Mouse (Mus musculus) stomach, embryonic 14.5 days (tissue): Measurements from ENCODE around the gene Cib4. TPM values are rescaled to one million over a fixed set of nuclear protein-coding genes. Genes with fewer than 3 reads are reported as not detected.

Experiments used
- ATAC-seq: fragments of 200-750 bp; cut with Nextera tagmentation; 2 replicates; pipeline ENCODE4 v1.8.0; 2017; ENCODE audit warnings: low read depth, moderate TSS enrichment; ENCODE audit not compliant: insufficient number of reproducible peaks, insufficient read depth, low FRiP score
- H3K27ac ChIP-seq: fragments of 300-500 bp; sonication (generic); 2 replicates; pipeline ENCODE4 v1.5.1; 2014; ENCODE audit warnings: mild to moderate bottlenecking, low read length, moderate library complexity, mixed read lengths
- H3K27me3 ChIP-seq: fragments of 300-500 bp; sonication (generic); 2 replicates; pipeline ENCODE4 v1.6.1; 2014; ENCODE audit warnings: low read length, control low read depth, mixed read lengths; ENCODE audit not compliant: control insufficient read depth, insufficient read depth
- H3K36me3 ChIP-seq: fragments of 300-500 bp; sonication (generic); 2 replicates; pipeline ENCODE4 v1.6.1; 2014; ENCODE audit warnings: mild to moderate bottlenecking, control low read depth, low read length, moderate library complexity, mixed read lengths; ENCODE audit not compliant: control insufficient read depth, insufficient read depth
- H3K4me1 ChIP-seq: fragments of 300-500 bp; sonication (generic); 2 replicates; pipeline ENCODE4 v1.6.1; 2014; ENCODE audit warnings: low read length, control low read depth, mixed read lengths; ENCODE audit not compliant: control insufficient read depth, insufficient read depth
- H3K4me2 ChIP-seq: fragments of 300-500 bp; sonication (generic); replicated peaks from 2 replicates; pipeline ENCODE4 v1.6.1; 2014; ENCODE audit warnings: low read depth, low read length, control low read depth
- H3K4me3 ChIP-seq: fragments of 300-500 bp; sonication (generic); 2 replicates; pipeline ENCODE4 v1.5.1; 2014; ENCODE audit warnings: low read depth, low read length, control low read depth
- H3K9ac ChIP-seq: fragments of 300-500 bp; sonication (generic); replicated peaks from 2 replicates; pipeline ENCODE4 v1.6.1; 2014; ENCODE audit warnings: low read depth, mild to moderate bottlenecking, control low read depth, low read length, moderate library complexity, mixed read lengths
- H3K9me3 ChIP-seq: fragments of 300-500 bp; sonication (generic); 2 replicates; pipeline ENCODE4 v1.6.1; 2016; ENCODE audit warnings: low read depth, low read length, control low read depth; ENCODE audit not compliant: control insufficient read depth
- WGBS: fragments of 180-500 bp; shearing (Covaris S2); extraction: QIAGEN DNeasy Blood & Tissue Kit; methylation state at CpG from one replicate; pipeline ENCODE4 v1.1.7; 2014; 5-methylcytosine and 5-hydroxymethylcytosine counted together
- polyA plus RNA-seq: library from polyadenylated mRNA; unstranded; fragments of >200 nt; fragmentation: Nextera tagmentation; extraction: Ambion mirVana; gene quantifications from 2 replicates; pipeline ENCODE4 v1.2.1, GENCODE M21; 2014

Gene Cib4
- polyA plus RNA-seq, 1 experiment from 2014 or later = not detected

DNA sequence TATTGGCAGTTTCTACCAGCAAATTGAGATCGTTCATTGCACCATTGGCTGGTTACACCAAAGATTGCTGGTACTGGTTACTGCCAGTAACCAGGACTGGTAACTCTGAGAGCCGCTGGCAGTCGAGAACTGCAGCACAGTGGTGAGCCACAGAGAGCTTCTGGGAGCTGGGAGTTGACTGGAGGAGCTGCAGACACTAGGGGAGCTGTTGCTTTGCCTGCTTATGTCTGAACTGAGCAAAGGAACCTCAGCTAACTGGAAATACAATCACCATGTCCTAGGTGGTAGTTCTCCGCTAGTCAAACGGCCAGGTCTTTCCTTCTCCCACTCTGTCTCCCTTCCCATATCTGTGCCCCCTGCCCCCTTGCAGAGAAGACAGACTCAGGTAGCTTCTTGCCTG, 103.4 kb downstream of the Cib4 start:
- Histone ChIP-seq H3K36me3 (no peaks in the 10 kb centered on the region), H3K9me3 (no peaks in the 10 kb centered on the region), H3K27me3 (no peaks in the 10 kb centered on the region), H3K4me1 (no peaks in the 10 kb centered on the region), H3K27ac (no peak overlapping the region), H3K4me2 (no peak overlapping the region), H3K9ac (no peak overlapping the region), H3K4me3 (no peak overlapping the region)
- no peak for ATAC-seq
- WGBS = 58% methylated on average over 5 of the region's 5 CpGs

DNA sequence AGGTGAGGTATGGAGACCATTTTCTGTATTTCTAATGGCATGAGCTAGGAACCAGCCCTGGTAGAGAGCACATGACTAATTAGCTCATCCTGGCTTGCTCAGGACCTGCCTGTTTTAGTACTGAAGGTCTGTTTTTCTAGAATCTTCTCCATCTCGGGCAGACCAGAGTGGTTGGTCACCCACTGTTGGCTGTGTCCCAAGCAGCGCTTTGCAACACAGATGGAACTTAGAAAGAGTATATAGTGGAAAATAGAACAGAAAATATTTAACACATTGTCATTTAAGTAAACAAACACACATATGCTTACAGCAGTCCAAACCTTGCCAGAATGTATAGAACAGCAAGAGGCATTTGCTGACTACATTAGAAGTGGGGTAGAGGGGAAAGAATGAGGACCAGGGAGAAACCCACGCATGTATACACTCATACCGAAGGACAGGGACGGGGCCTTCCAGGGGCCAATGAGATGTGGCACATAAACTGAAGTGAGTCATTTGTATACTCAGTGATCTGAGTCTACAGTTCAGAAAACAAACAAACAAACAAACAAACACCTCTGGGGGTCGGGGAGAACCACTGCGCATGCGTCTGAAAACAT, 105.2 kb downstream of the Cib4 start:
- Histone ChIP-seq H3K4me3 (no peak overlapping the region), H3K4me1 (no peaks in the 10 kb centered on the region), H3K9ac (no peak overlapping the region), H3K4me2 (no peak overlapping the region), H3K36me3 (no peaks in the 10 kb centered on the region), H3K27ac (no peak overlapping the region), H3K9me3 (no peaks in the 10 kb centered on the region), H3K27me3 (no peaks in the 10 kb centered on the region)
- no peak for ATAC-seq
- WGBS = 86% methylated on average over 8 of the region's 8 CpGs

GRCm38 (mm10) chr5:30438931-30439330, 106.7 kb downstream of the Cib4 start:
- no peak for ATAC-seq
- no peak overlapping the region for H3K27ac ChIP-seq
- WGBS = 48% methylated on average over 2 of the region's 2 CpGs
- no peak overlapping the region for H3K4me2 ChIP-seq
- H3K4me1 ChIP-seq = no peaks in the 10 kb centered on the region
- no peaks in the 10 kb centered on the region for H3K36me3 ChIP-seq
- H3K9ac ChIP-seq = no peak overlapping the region
- H3K9me3 ChIP-seq = no peaks in the 10 kb centered on the region
- no peak overlapping the region for H3K4me3 ChIP-seq
- no peaks in the 10 kb centered on the region for H3K27me3 ChIP-seq

Other genes starting within 250 kb of the Cib4 start
- gene Otof, start 83.9 kb downstream of the Cib4 start, polyA plus RNA-seq = 0.34 and 0.48 TPM in 2 replicates
- not detected in 2 replicates for gene 1700001C02Rik, start 79.8 kb downstream of the Cib4 start, polyA plus RNA-seq
- 13.0 and 13.5 TPM in 2 replicates for gene Kcnk3, start 42.3 kb upstream of the Cib4 start, polyA plus RNA-seq
- gene Slc35f6, start 102.1 kb upstream of the Cib4 start, polyA plus RNA-seq = 28.5 and 29.8 TPM in 2 replicates
- 264 and 303 TPM in 2 replicates for gene Cenpa, start 120.9 kb upstream of the Cib4 start, polyA plus RNA-seq
- gene Dpysl5, start 165.7 kb upstream of the Cib4 start, polyA plus RNA-seq = 10.3 and 11.0 TPM in 2 replicates